Mouse (Mus musculus): ENCODE measurements around the gene Ccdc93. TPM values are rescaled to one million over a fixed set of nuclear protein-coding genes. Genes with fewer than 3 reads are reported as not detected.

The Ccdc93 gene
- polyA plus RNA-seq, 1 experiment from 2014 or later: 10.8 TPM

Other genes starting within 250 kb of the Ccdc93 start
- 12.9 and 17.0 TPM in 2 replicates for gene Insig2, start 98.5 kb upstream of the Ccdc93 start, polyA plus RNA-seq (2014; fragmentation: Nextera tagmentation; extraction: Ambion mirVana)
- gene Htr5b, start 97.4 kb downstream of the Ccdc93 start, polyA plus RNA-seq (2014; fragmentation: Nextera tagmentation; extraction: Ambion mirVana): 0.78 and 1.2 TPM in 2 replicates
- 80.5 and 90.2 TPM in 2 replicates for gene Ddx18, start 136.9 kb downstream of the Ccdc93 start, polyA plus RNA-seq (2014; fragmentation: Nextera tagmentation; extraction: Ambion mirVana)